Mouse (Mus musculus): ENCODE measurements around the gene Gm2007. TPM values are rescaled to one million over a fixed set of nuclear protein-coding genes. Genes with fewer than 3 reads are reported as not detected.
"Not testable (repeated sequence)": the region's sequence is repeated elsewhere in the genome, so short reads cannot be mapped to it uniquely, and the experiment has no call there.

The Gm2007 gene
- polyA plus RNA-seq (2012; fragmentation: generic; extraction: Trizol) = not detected

DNA sequence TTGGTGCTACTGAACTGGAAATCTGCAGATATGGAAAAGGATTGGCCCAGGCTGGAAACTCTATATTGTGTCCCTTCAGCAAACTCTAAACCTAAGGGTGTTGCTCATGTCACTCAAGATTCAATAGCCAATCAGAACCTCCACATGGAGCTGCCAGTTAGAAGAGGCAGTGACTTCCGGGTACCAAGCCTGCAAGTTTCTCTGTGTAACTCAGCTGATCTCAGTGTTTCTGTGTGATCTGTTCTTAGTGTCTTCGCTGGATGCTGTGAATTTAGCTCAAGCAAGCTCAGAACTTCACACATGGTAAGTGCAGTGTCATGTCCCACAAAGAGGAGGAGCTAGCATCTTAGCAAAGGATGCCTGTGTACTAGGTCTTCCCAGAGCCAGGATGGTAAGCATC is at the start of gene Gm2007:
Gene Gm2007 (plus strand): TSS at position 301 of the 400 bp plus-strand sequence.
- H3K79me2 ChIP-seq (ENCODE audit: control insufficient read depth, insufficient read depth); H3ac ChIP-seq (ENCODE audit: control insufficient read depth, insufficient read length); H3K4me2 ChIP-seq (ENCODE audit: low read depth); H3K36me3 ChIP-seq (ENCODE audit: control insufficient read depth, insufficient read depth); H3K27me3 ChIP-seq (ENCODE audit: control insufficient read depth, insufficient read depth, insufficient read length); H3K4me3 ChIP-seq: not testable (repeated sequence)

GRCm38 (mm10) chr2:175703546-175703945 is 37.8 kb upstream of the Gm2007 start, which contains the start of gene Zfp969:
Zfp969 (minus strand) TSS chr2:175703646.
- H3K79me2 ChIP-seq (ENCODE audit: control insufficient read depth, insufficient read depth); H3ac ChIP-seq (ENCODE audit: control insufficient read depth, insufficient read length); H3K36me3 ChIP-seq (ENCODE audit: control insufficient read depth, insufficient read depth); H3K4me2 ChIP-seq (ENCODE audit: low read depth); H3K27me3 ChIP-seq (ENCODE audit: control insufficient read depth, insufficient read depth, insufficient read length); H3K4me3 ChIP-seq: not testable (repeated sequence)

DNA sequence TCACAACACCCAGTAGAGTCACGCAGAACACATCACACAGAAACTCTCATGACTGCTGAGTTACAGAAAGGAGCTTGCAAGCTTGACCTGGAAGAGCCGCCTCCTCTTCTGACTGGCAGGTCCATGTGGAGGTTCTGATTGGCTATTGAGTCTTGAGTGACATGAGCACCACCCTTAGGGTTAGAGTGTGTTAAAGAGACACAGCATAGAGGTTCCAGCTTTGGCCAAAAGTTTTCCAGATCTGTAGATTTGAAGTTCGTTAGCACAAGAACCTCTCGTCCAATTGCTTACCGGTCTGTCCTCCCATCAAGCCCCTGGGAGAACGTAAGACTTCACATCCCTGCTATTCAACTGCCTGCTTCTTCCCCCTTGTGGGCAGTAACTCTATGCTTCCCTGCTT is 59.7 kb downstream of the Gm2007 start, which contains the start of gene Gm14288:
Gene Gm14288 (minus strand): TSS at position 101 of the 400 bp plus-strand sequence.
- not testable (repeated sequence) for H3ac ChIP-seq (ENCODE audit: control insufficient read depth, insufficient read length); H3K4me3 ChIP-seq; H3K79me2 ChIP-seq (ENCODE audit: control insufficient read depth, insufficient read depth); H3K27me3 ChIP-seq (ENCODE audit: control insufficient read depth, insufficient read depth, insufficient read length); H3K36me3 ChIP-seq (ENCODE audit: control insufficient read depth, insufficient read depth); H3K4me2 ChIP-seq (ENCODE audit: low read depth)

Other genes with a start within 250 kb of the Gm2007 start
- gene Gm11007, start 97.6 kb upstream of the Gm2007 start, polyA plus RNA-seq (2012; fragmentation: generic; extraction: Trizol) = not detected
- gene Zfp969, start 37.9 kb upstream of the Gm2007 start, polyA plus RNA-seq (2012; fragmentation: generic; extraction: Trizol) = 7.2 TPM
- gene Gm14288, start 59.6 kb downstream of the Gm2007 start, polyA plus RNA-seq (2012; fragmentation: generic; extraction: Trizol) = 2.0 TPM
- gene Gm6710, start 127.7 kb downstream of the Gm2007 start, polyA plus RNA-seq (2012; fragmentation: generic; extraction: Trizol) = 2.2 TPM
- gene Zfp966, start 189.6 kb downstream of the Gm2007 start, polyA plus RNA-seq (2012; fragmentation: generic; extraction: Trizol) = 1.4 TPM
- 2.2 TPM for gene Gm2026, start 223.8 kb downstream of the Gm2007 start, polyA plus RNA-seq (2012; fragmentation: generic; extraction: Trizol)

Data from myocyte (in vitro differentiated cells).